Mouse (Mus musculus) hindbrain, postnatal 0 days (tissue): Measurements from ENCODE around the gene Fam114a1. TPM values are rescaled to one million over a fixed set of nuclear protein-coding genes. Genes with fewer than 3 reads are reported as not detected.

ENCODE experiments used
- ATAC-seq: fragments of 200-750 bp; cut with Nextera tagmentation; 2 replicates; pipeline ENCODE4 v1.8.0; 2017; ENCODE audit warnings: mild to moderate bottlenecking, moderate TSS enrichment, moderate library complexity
- DNase-seq: peaks from one replicate; pipeline ENCODE4 v3.0.0-alpha.2; 2015; ENCODE audit warnings: low spot score
- H3K27ac ChIP-seq: fragments of 300-500 bp; sonication (generic); 2 replicates; pipeline ENCODE4 v1.5.1; 2014; ENCODE audit warnings: mild to moderate bottlenecking
- H3K27me3 ChIP-seq: fragments of 300-500 bp; sonication (generic); 2 replicates; pipeline ENCODE4 v1.6.1; 2014; ENCODE audit warnings: low read length, mixed read lengths; ENCODE audit not compliant: insufficient read depth
- H3K36me3 ChIP-seq: fragments of 300-500 bp; sonication (generic); 2 replicates; pipeline ENCODE4 v1.6.1; 2014; ENCODE audit warnings: low read length, mixed read lengths; ENCODE audit not compliant: insufficient read depth
- H3K4me1 ChIP-seq: fragments of 300-500 bp; sonication (generic); 2 replicates; pipeline ENCODE4 v1.6.1; 2014; ENCODE audit warnings: antibody characterized with exemption, low read length, mixed read lengths; ENCODE audit not compliant: insufficient read depth
- H3K4me2 ChIP-seq: fragments of 300-500 bp; sonication (generic); 2 replicates; pipeline ENCODE4 v1.6.1; 2014; ENCODE audit warnings: low read depth, mild to moderate bottlenecking, low read length, moderate library complexity, mixed read lengths
- H3K4me3 ChIP-seq: fragments of 300-500 bp; sonication (generic); 2 replicates; pipeline ENCODE4 v1.5.1; 2014; ENCODE audit warnings: low read length
- H3K9ac ChIP-seq: fragments of 300-500 bp; sonication (generic); replicated peaks from 2 replicates; pipeline ENCODE4 v1.6.1; 2014; ENCODE audit warnings: mild to moderate bottlenecking, low read length, moderate library complexity, mixed read lengths
- H3K9me3 ChIP-seq: fragments of 300-500 bp; sonication (generic); 2 replicates; pipeline ENCODE4 v1.6.1; 2016; ENCODE audit warnings: low read length, mixed read lengths
- CTCF ChIP-seq: IDR thresholded peaks from 2 replicates; pipeline ENCODE4 v1.5.1; 2016; ENCODE audit warnings: antibody characterized with exemption, control low read depth, low read depth
- WGBS: fragments of 180-500 bp; shearing (Covaris S2); extraction: QIAGEN DNeasy Blood & Tissue Kit; methylation state at CpG from one replicate; pipeline ENCODE4 v1.1.7; 2014; 5-methylcytosine and 5-hydroxymethylcytosine counted together
- microRNA counts: library from miRNA; unstranded; fragments of <30 nt; microRNA quantifications from one replicate; lab custom pipeline; 2015
- microRNA-seq, 2 experiments: library from miRNA; unstranded; fragments of <30 nt; microRNA quantifications; one replicate each; pipeline ENCODE4; 2016
- polyA plus RNA-seq: library from polyadenylated mRNA; unstranded; fragments of >200 nt; fragmentation: Nextera tagmentation; extraction: Ambion mirVana; gene quantifications from 2 replicates; pipeline ENCODE4 v1.2.1, GENCODE M21; 2015
- total RNA-seq: library from RNA; depleted of rRNA; stranded (reverse); fragments of >200 nt; gene quantifications from 2 replicates; pipeline ENCODE4 v1.2.3, GENCODE M21; 2014; rRNA removed

Fam114a1 gene
- total and polyA plus RNA-seq, 2 experiments from 2014 or later = 3.9 to 7.3 TPM

DNA sequence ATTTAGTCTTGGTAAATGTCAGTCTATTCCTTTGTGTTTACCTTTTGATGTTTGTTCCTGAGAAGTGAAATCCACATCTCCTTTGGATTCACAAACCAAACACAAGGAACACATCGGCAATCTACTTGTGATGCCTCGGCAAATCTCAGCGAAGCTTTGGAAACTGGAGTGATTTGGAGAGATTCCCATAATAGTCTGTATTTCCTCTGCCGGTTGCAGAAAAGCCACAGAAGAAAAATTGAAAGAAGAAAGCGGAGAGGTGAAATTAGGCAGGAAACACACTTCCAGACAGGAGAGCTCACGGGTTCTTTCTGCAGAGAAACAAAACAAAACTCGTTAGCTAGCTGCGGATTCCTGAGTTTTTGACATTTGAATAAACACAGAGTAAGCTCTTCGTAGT lies 110.0 kb downstream of the Fam114a1 start:
- Histone ChIP-seq H3K27ac (no peak overlapping the region), H3K4me2 (peak overlapping the region; percentile 24; the same call in 1 of the 2 replicates), H3K9me3 (no peaks in the 10 kb centered on the region), H3K36me3 (no peaks in the 10 kb centered on the region), H3K4me1 (no peaks in the 10 kb centered on the region), H3K9ac (no peak overlapping the region), H3K27me3 (no peaks in the 10 kb centered on the region), H3K4me3 (peak overlapping the region; percentile 18; the same call in 1 of the 2 replicates)
- WGBS = 59% methylated on average over 9 of the region's 9 CpGs
- no peak for ATAC-seq
- DNase-seq = peak; percentile 35
- TF ChIP-seq CTCF = no peak

DNA sequence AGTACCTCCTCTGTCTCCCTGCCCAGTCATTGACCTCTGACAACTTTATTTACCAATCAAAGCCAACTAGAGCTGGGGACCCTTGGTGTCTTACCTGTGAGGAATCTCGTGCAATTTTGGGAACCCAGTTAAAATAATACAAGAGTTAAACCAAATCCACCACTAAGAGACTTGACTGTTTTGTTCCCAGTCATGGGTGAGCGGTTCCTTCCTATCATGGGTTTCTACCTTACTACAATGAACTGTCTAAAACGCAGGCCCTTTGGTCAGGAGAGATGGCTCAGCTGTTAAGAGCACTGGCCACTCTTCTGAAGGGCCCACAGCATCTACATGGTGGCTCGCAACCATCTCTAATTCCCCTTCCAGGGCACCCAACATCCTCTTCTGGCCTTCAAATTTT lies 112.0 kb downstream of the Fam114a1 start:
- H3K27me3 ChIP-seq = no peaks in the 10 kb centered on the region
- no peak overlapping the region for H3K4me2 ChIP-seq
- 84% methylated on average over 4 of the region's 4 CpGs for WGBS
- no peak overlapping the region for H3K9ac ChIP-seq
- ATAC-seq = no peak
- TF ChIP-seq CTCF = no peak
- no peak overlapping the region for H3K27ac ChIP-seq
- no peak overlapping the region for H3K4me3 ChIP-seq
- DNase-seq = no peak
- no peaks in the 10 kb centered on the region for H3K36me3 ChIP-seq
- no peaks in the 10 kb centered on the region for H3K4me1 ChIP-seq
- H3K9me3 ChIP-seq = no peaks in the 10 kb centered on the region

DNA sequence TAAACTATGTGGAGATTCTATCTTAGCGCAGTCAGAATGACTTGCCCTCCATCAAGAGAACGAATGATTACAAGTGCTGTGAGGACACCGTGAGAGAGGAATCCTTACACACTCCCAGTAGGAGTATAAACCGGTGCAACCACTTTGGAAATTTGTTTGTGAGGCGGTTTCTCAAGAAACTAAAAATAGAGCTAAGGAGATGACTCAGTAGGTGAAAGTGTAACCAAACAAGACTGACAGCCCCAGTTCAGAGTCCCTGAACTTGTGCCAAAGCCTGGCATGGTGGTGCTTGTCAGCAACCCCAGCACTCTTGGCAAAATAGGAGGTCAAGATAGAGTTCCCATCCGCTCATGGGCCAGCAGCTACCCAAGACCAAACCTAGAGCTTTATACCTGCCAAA lies 116.7 kb downstream of the Fam114a1 start:
- no peaks in the 10 kb centered on the region for H3K9me3 ChIP-seq
- H3K36me3 ChIP-seq = no peaks in the 10 kb centered on the region
- H3K4me2 ChIP-seq = no peak overlapping the region
- no peaks in the 10 kb centered on the region for H3K27me3 ChIP-seq
- DNase-seq = no peak
- no peak for TF ChIP-seq CTCF
- H3K9ac ChIP-seq = no peak overlapping the region
- H3K27ac ChIP-seq = no peak overlapping the region
- WGBS = 85% methylated on average over 6 of the region's 6 CpGs
- H3K4me1 ChIP-seq = no peaks in the 10 kb centered on the region
- no peak overlapping the region for H3K4me3 ChIP-seq
- ATAC-seq = no peak

DNA sequence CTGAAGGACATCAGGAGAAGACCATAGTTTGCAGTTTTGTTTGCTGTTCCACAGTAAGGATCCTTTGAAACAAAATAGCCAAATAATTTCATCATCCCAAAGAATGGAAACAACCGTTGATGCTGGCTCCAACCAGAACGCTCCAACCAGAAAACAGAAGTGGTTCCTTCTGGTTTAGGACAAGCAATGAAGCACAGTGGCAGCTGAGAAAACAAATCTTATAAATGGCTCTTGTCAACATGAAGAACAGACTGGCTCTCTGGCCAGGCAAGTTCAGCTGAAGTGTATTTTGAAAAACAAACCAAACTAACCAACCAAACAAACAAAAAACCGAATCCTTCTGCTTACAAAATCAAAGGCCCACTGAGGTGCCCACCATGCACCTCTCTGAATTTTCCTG lies 119.8 kb downstream of the Fam114a1 start:
- Histone ChIP-seq H3K9me3 (no peaks in the 10 kb centered on the region), H3K36me3 (no peaks in the 10 kb centered on the region), H3K4me2 (no peak overlapping the region), H3K27me3 (no peaks in the 10 kb centered on the region), H3K4me3 (no peak overlapping the region), H3K4me1 (no peaks in the 10 kb centered on the region), H3K9ac (no peak overlapping the region), H3K27ac (no peak overlapping the region)
- DNase-seq = no peak
- 84% methylated on average over 3 of the region's 3 CpGs for WGBS
- TF ChIP-seq CTCF = no peak
- ATAC-seq = no peak

DNA sequence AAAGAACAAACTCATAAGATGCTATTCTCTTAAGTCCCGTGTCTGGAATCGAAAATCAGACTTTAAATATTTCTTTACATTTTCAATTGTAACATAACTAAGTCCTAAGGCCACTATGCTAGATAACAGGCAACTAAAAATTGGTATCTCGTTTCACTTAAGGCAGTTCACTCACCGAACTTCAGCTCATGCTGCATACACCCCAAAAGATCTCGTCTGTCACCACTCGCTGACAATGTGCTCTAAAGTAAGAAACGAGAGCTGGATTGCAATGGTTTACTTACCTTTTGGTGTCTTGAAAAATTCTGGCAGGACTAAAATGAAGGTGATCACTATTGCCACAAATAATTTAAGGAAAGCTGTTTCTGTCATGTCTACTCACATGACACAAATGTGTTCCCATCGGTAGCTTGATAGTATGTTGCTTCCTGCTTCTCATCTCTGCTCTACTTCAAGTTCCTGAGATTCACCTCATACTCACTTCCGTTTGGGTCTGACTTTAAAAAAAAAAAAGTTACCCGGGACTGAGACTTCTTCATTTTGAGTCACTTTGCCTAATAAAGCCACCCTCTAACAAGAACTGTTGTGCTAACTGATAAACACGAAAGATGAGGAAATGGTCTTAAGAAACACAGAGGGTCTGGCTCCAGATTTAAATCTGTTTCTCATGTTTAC lies 121.5 kb downstream of the Fam114a1 start:
- no peak for ATAC-seq
- Histone ChIP-seq H3K9me3 (no peaks in the 10 kb centered on the region), H3K9ac (no peak overlapping the region), H3K27ac (no peak overlapping the region), H3K4me2 (no peak overlapping the region), H3K36me3 (no peaks in the 10 kb centered on the region), H3K27me3 (no peaks in the 10 kb centered on the region), H3K4me3 (no peak overlapping the region), H3K4me1 (no peaks in the 10 kb centered on the region)
- no peak for DNase-seq
- TF ChIP-seq CTCF = no peak
- WGBS = 78% methylated on average over 11 of the region's 11 CpGs

MicroRNAs encoded within 50 kb of the gene (microRNA counts, 519-probe panel; counts per million panel counts)
- microRNA mmu-miR-574-3p (lab: Ali Mortazavi, UCI) (2,161 counts per million, percentile 30 among the panel's probes with 10 or more counts), microRNA mmu-miR-574-5p (lab: Ali Mortazavi, UCI) (1,791 counts per million, percentile 22 among the panel's probes with 10 or more counts)

Small RNA genes lying within 50 kb of the gene (microRNA-seq; reads per million reads assigned to microRNA genes)
- gene Mir574 = 54.0 to 127 reads per million in 2 experiments

Other genes starting within 250 kb of the Fam114a1 start
- gene Klf3, start 166.7 kb upstream of the Fam114a1 start, total RNA-seq = 22.6 and 22.9 TPM in 2 replicates
- 37.1 and 37.5 TPM in 2 replicates for gene Klf3, start 166.7 kb upstream of the Fam114a1 start, polyA plus RNA-seq
- 0.10 and 0.75 TPM in 2 replicates for gene Tlr1, start 36.5 kb upstream of the Fam114a1 start, total RNA-seq
- 0.24 and 0.35 TPM in 2 replicates for gene Tlr1, start 36.5 kb upstream of the Fam114a1 start, polyA plus RNA-seq
- gene Tlr6, start 10.0 kb upstream of the Fam114a1 start, total RNA-seq = 0.07 and 0.16 TPM in 2 replicates
- gene Tlr6, start 10.0 kb upstream of the Fam114a1 start, polyA plus RNA-seq = 0.34 and 0.48 TPM in 2 replicates
- 0.21 TPM in 1 of 2 replicates, not detected in the other for gene Tmem156, start 122.1 kb downstream of the Fam114a1 start, total RNA-seq
- gene Tmem156, start 122.1 kb downstream of the Fam114a1 start, polyA plus RNA-seq = 0.13 TPM in 1 of 2 replicates, not detected in the other
- 47.8 and 49.1 TPM in 2 replicates for gene Klhl5, start 137.5 kb downstream of the Fam114a1 start, total RNA-seq
- 49.8 and 53.3 TPM in 2 replicates for gene Klhl5, start 137.5 kb downstream of the Fam114a1 start, polyA plus RNA-seq
- 11.1 and 12.9 TPM in 2 replicates for gene Wdr19, start 229.6 kb downstream of the Fam114a1 start, total RNA-seq
- 8.1 and 9.6 TPM in 2 replicates for gene Wdr19, start 229.6 kb downstream of the Fam114a1 start, polyA plus RNA-seq